Mouse (Mus musculus) lung, postnatal 0 days (tissue): ENCODE measurements around the gene 4930451I11Rik.

Experiments used
- CTCF ChIP-seq: IDR thresholded peaks from 2 replicates; pipeline ENCODE4 v1.5.1; 2016; ENCODE audit warnings: antibody characterized with exemption, mild to moderate bottlenecking
- EP300 ChIP-seq: IDR thresholded peaks from 2 replicates; pipeline ENCODE4 v1.6.1; 2016; ENCODE audit warnings: antibody characterized with exemption, mild to moderate bottlenecking, control low read depth

DNA sequence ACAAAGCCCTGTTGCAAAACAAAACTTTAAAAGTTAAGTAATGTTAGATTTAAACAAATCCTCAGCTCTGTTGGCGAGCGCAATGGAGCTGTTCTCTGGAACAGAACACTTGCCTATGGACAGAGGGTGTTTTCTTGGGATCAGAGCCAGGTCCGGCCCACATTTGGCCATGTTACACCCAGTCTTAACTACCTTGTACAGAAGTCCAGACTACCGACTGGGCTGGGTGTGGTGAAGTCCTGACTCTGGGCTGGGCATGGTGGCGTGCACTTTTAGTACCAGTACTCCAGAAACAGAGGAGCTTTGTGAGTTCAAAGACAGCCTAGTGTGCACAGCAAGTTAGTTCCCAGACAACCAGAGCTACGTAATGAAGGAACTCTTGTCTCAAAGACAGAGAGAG, 24.5 kb downstream of the 4930451I11Rik start:
- TF ChIP-seq CTCF (no peak), EP300 (no peak)
